Mouse (Mus musculus): Measurements from ENCODE around the gene Golph3l.

Golph3l gene

DNA sequence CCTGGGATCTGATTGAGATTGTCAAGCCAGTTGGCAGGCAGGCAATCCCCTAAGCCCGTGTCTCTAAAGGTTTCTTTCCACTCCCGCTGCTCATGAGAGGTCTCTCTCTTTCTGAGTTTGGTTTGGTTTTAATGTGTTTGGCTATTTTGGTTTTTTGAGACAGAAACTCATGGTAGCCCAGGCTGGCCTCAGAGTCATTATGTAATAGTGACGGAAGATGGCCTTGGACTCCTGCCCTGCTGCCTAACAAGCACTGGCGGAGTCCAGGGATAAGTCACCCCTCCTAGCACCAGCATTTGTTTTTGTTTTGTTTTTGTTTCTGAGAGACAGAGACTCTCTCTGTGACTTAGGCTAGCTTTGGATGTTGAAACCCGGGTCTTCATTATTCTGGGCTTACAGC is 66.7 kb downstream of the Golph3l start:
- no peak for DNase-seq (ENCODE audit: low read depth, low spot score)

DNA sequence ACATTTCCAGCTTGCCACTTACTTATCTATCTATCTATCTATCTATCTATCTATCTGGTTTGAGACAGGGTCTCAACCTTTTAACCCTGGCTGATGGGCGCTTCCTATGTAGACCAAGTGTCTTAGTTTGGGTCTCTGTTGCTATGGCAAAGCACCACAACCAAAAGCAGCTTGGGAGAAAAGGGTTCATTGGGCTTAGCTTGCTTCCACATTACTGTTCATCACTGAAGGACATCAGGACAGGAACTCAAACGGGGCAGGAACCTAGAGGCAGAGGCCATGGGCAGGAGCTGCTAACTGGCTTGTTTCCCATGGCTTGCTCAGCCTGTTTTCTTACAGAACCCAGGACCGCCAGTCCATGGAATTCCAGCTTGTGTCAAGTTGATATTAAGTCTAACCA is 68.4 kb downstream of the Golph3l start:
- DNase-seq (ENCODE audit: low read depth, low spot score): no peak

DNA sequence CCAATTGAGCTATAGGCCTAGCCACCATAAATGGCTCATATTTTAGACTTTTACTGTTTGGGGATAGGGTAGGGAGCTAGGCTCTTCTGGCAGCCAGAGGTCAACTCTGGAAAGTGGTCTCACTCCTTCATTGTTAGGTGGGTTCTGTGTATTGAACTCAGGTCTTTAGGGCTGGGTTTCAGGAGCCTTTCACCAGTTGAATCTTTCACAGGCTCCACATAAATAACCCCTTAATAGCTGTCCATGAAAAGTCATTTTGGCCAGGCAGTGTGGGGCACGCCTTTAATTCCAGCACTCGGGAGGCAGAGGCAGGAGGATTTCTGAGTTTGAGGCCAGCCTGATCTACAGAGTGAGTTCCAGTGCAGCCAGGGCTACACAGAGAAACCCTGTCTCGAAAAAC is 69.0 kb downstream of the Golph3l start:
- DNase-seq (ENCODE audit: low read depth, low spot score): no peak

DNA sequence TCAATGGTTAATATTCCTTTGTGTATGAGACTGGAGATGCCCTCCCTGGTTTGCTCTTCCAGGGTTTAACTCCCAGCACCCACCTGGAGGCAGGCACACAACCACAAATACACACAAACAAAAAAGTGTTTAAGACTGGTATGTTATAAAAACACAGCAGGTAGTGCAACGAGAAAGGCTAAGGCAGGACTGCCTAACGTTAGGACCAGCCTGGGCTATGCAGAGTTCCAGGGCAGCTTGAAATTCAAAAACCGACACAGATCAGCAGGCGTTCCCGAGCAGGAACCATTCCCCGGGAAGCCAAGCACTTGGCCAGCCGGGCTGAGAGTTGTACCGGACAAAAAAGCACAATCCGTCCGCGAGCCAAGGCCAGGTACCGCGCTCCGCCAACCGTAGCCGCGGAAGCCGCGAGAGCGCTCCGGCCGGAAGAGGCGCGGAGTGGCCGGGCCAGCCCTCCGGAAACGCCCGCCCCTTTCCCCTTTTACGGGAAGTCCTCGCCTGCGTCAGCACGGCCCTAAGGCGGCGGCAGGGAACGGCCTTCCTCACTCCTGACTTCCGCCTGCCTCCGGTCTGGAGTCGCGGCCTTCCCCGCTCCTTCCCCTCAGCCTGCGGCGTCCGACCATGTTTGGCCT is 69.6 kb downstream of the Golph3l start, which contains the start of gene Mcl1:
Gene Mcl1, plus strand, starts transcription at position 553 of the 632 bp plus-strand sequence.
- peak; percentile 86 for DNase-seq (ENCODE audit: low read depth, low spot score)

DNA sequence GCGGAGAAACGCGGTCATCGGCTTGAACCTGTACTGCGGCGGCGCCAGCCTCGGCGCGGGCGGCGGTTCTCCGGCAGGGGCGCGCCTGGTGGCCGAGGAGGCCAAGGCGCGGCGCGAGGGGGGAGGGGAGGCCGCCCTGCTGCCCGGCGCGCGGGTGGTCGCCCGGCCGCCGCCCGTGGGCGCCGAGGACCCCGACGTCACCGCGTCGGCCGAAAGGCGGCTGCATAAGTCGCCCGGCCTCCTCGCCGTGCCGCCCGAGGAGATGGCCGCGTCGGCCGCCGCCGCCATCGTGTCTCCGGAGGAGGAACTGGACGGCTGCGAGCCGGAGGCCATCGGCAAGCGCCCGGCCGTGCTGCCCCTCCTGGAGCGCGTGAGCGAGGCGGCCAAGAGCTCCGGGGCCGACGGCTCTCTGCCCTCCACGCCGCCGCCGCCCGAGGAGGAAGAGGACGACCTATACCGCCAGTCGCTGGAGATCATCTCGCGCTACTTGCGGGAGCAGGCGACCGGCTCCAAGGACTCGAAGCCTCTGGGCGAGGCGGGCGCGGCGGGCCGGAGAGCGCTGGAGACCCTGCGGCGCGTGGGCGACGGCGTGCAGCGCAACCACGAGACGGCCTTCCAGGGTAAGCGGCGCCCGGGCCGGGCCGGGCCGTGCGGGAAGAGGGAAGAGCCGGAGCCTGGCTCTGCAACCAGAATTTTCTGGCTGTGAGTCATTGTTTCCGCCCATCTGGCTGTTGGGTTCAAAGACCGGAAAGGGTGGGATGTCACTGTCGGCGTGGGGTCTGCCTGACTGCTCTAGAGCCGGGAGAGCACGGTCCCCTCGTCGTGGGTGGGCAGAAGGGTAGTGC is 70.4 kb downstream of the Golph3l start:
- no peak for DNase-seq (ENCODE audit: low read depth, low spot score)

DNA sequence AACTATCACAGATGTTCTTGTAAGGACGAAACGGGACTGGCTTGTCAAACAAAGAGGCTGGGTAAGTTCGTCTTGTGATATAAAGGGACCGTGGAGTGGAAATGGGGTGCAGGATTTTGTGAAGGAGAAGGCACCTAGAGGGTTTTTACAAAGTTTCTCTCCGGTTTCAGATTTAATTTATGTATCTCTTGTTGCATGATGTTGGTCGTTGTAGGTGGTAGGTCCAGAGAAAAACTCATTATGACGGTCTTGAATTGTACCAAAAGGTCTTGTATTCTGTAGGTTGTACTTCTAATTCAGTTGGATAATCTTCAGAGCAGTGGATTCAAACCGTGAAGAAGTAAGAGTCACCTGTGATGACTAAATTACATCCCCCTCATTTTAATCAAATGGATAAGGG is 71.2 kb downstream of the Golph3l start:
- no peak for DNase-seq (ENCODE audit: low read depth, low spot score)

DNA sequence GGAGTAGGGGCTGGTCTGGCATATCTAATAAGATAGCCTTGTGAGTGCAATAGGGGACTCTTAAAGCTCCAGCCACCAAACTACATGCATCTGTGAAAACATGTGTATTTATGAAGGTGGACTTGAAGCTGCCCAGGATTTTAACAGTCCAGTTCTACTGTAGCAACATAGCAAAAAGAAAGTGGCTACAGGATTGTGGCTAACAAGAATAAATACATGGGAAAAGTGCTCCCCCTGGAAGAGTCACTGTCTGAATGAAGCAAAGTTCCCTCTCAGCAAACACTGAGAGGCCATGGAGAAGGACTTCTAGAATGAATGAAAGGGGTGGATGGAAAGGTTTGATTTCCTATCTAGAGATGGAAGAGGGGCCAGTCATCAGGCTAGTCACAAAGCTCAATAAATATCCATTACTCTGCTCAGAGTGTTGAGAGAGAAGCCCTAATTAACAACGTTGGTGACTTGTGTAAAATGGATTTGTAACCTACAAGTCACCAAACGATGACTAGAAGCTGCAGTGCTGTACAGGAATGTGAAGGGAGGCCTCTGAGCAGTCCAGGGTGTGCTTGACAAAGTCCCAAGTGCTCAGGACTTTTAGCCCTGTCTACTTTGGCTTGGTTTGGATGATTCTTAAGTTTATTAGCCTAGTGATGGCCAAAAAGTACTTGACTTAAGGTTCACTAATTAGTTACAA is 72.2 kb downstream of the Golph3l start:
- DNase-seq (ENCODE audit: low read depth, low spot score): no peak

DNA sequence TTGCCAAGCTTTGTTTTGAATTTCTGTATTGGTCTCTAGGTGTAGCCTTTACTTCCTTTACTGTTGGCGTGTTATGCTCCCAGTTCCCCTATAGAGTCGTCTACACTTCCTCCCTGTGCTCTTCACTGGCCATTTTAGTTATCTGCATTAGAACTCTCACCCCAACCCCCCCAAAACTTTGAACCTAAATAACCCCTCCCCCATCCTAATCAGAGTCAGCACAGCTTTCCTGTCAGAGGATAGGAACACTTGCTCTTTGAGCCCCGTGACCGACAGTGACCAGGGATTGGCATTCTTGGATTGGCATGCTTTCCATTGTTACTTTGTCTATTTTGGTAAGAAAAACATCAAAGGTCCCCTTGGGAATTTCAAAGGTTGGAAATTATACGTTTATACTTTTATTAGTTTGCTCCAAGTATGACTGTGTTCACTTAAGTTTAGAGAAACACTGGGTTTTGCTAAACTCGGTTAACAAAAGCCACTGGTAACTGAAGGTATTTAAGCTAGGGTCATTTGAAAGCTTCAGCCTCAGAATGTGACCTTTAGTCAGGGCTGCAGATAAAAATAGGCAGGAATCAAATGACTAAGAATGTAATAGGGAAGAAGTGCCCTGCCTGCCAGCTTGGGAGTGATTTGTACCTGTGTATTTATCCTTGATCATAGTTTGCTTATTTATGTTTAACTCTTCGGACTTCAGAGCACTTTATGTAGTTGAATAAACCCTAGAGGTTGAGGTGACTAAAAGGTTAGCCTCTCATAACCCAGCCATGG is 73.4 kb downstream of the Golph3l start:
- no peak for DNase-seq (ENCODE audit: low read depth, low spot score)

DNA sequence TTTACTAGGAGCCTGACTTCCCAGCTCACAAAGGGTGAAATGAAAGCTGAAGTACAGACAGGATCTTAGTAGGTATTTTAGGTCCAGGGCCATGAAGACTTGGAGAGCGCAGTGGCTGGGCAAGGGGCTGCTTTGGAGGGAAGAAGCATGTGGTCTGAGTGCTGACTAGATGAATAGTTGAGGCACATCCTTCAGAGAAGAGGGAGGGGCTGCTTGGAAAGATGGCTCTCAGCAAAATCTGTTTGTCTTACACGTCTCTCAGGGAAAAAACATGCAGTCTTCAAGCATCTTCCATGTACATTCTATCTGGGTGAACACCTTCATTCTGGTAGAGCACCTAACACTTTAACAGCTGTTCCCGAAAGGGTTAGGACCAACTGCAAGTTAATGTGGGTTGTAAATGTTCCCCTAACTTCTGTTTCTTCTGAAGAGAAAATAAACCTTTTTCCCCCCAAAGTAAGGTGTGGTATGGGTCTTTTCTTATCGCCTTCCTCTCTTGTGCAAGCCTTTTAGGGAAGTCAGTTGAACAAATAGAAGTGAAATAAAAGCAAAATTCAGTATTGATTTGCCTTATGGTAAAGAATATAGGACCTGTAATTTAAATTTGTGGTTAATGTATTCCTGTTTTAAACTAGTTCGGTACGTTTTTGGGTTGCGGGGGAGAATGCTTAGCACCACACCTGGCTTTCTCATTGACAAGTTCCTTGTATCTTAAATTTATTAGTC is 74.2 kb downstream of the Golph3l start:
- DNase-seq (ENCODE audit: low read depth, low spot score): no peak

DNA sequence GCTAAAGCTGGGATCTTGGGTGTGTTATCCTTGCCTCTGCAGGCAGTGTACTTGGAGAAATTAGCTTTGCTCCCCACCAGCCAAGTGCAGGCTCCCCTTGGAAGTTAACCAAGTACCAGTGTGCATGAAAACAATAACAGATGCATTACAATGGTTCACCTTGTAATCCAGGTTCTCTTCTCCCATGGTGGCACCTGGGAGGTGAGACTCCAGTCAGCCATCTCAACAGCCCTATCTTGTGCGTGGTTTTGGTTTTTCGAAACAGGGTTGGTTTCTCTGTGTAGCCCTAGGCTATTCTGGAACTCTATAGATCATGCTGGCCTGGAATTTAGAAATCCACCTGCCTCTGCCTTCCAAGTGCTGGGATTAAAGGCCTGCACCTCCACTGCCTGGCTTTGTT is 74.8 kb downstream of the Golph3l start:
- DNase-seq (ENCODE audit: low read depth, low spot score): no peak

DNA sequence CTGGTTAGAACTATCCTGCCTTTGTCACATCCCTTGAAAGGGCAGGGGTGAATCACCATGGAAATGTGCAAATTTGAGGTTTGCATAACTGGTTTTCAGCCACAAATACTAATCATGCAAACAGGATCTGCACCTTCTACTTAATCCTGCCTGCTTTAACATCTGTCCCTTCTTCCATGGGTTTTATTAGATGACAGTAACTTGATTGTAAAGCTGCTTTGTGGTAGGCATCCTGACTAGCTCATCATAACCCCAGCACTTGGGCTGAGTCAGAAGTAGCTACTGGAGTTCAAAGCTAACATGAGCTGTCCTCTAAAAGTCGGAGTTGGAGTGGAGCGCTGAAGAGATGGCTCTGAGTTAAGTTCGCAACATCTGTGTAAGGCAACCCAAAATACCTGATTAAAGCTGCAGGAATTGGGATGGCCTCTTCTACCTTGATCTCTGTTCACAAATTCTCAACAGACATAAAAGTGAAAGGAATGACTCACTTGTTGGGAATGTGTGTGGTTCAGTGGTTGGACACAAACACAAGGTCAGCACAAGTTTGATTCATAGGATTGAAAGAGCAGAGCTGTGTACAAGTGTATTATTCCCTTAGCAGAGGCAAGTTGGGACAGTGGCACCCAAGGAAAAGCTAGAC is 75.4 kb downstream of the Golph3l start:
- no peak for DNase-seq (ENCODE audit: low read depth, low spot score)

DNA sequence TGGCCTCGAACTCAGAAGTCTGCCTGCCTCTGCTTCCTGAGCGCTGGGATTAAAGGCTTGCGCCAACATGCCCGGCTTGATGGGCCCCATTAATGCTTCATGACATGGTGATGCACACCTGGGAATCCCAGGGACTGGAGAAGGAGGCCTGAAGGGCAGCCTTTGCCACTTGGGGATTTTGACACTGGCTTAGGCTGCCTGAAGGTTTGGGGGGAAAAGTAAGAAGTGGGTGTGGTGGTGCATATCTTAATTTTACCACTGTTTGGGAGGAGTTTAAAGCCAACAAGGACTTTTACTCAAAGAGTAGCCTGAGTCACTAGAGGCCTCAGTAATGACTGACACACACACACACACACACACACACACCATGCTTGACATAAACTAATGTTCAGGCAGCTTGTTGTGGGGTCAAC is 76.2 kb downstream of the Golph3l start:
- DNase-seq (ENCODE audit: low read depth, low spot score): no peak

DNA sequence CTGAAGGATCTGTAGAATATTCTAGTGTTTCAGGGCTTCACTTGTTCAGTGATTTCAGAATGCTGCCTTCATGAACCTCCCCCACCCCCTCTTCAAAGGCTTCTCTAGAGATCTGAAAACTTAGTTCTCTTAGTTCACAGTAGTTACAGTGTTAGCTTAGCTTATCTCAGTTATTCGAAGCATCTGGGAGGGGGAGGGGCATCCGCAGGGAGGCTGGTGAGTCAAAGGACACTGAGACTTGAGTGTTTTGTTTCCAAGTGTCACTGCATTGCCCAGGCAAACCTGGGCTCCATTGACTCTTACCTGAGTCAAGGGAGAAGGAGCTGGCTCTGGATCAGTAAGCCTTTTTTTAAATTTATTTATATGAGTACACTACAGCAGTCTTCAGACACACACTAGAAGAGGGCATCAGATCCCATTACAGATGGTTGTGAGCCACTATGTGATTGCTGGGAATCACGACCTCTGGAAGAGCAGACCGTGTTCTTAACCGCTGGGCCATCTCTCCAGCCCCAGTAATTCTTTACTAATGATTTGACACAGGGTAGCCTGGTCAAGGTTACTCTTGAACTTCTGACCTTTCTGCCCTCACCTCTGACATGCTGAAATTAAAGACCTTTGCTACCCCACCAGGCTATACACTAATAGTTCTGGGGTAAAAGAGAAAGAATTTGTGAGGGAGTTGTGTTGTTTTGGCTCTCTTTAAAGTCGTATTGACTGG is 77.5 kb downstream of the Golph3l start:
- no peak for DNase-seq (ENCODE audit: low read depth, low spot score)

DNA sequence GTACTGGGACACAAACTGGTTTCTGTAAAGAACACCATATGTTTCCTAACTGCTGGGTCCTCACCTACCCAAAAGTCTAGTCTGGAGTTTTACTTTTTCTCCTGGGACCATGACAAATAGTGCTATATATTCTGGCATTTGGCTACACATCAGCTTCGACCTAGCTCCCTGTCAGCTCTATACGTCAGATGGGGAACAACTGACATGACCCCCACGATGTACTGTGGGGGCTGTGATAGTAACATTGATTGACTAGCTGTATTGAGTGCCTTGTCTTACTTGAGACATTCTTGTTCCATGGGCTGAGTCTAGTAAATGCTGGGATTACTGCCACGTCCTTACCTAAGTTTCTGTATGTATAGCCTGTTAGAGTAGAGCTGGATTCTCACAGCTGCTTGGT is 78.8 kb downstream of the Golph3l start:
- DNase-seq (ENCODE audit: low read depth, low spot score): no peak

DNA sequence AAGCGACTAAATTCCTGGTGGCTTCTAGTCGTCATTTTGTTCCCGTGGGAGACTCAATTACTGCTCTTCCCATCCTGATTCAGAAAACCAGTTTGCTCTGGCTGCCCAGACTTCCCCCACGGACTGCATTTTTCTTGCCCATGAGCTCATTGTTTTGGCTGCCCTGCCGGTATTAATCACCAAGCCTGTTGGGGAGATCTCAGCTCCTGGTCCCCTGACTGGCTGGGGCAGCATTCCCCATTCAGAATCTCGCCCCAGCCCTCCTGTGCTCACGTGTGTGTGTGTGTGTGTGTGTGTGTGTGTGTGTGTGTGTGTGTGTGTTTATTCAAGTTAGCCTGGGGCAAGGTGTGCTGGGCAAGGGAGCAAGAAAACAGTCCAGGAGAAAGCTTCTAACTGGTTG is 79.3 kb downstream of the Golph3l start:
- DNase-seq (ENCODE audit: low read depth, low spot score): no peak

All from retina, postnatal 7 days (tissue).